ENCODE assay signal across 22 mouse cellular contexts in the genomic region with DNA sequence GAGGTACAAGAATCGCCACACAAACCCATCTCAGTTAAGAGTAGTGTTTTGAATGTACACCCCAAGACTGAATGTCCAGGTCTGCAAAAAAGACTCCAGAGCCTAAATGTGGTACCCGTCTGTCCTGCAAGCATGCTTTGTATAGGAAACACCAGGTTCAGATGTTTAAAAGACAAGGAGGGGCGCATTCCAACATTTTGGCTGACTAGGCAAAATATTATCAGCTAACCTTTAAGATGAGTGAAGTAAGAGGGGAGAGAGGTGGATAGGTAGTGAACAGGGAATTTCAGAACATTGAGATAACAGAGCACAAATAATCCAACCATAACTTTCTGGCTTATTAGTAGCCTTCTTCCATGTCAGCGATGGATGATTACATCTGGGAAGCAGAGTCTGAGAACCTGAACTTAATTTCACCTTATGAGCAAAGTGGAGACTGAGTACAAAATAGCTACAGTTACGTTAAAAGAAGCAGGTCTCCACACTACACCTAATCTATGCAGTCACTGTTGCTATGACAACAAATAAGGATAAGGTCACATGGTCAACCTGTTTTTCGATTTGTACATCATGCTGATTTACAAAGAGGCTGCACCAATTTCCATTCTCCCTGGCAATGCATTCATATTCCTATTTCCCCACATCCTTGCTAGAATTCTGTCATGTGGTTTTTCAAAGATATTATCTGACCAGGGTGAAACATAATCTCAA. TPM values are rescaled to one million over a fixed set of nuclear protein-coding genes. Genes with fewer than 3 reads are reported as not detected.
DNase-seq lines count a peak whose midpoint lies in the region; ATAC-seq and TF ChIP-seq lines count a peak whose summit lies in the region.
"Had no signal": no experiment of that assay in that cellular context is flagged by ENCODE, and none has a peak within 500 bp of the region (broad histone marks: within the 10 kb centered on the region; RNA-seq: fewer than 3 reads in every experiment).

No protein-coding gene starts in this region.

- no peak overlapping the region for H3K4me3 ChIP-seq in hindbrain, embryonic 16.5 days (ENCODE audit: low read length)
- no peak overlapping the region for H3K4me3 ChIP-seq in hindbrain, embryonic 14.5 days (replicated peaks; ENCODE audit: low read length)
- no peak overlapping the region for H3K4me3 ChIP-seq in midbrain, postnatal 0 days (ENCODE audit: low read depth, low read length)
- no peak overlapping the region for H3K4me3 ChIP-seq in midbrain, embryonic 15.5 days
- H3K4me3 ChIP-seq: embryonic facial prominence, embryonic 12.5 days; forebrain, embryonic 15.5 days; heart, embryonic 10.5 days; hindbrain, embryonic 13.5 days had no signal

- H3K9me3 ChIP-seq in hindbrain, embryonic 16.5 days (ENCODE audit: control insufficient read depth, low read length) = no peaks in the 10 kb centered on the region
- no peaks in the 10 kb centered on the region for H3K9me3 ChIP-seq in hindbrain, embryonic 14.5 days (ENCODE audit: control insufficient read depth, low read length)
- no peaks in the 10 kb centered on the region for H3K9me3 ChIP-seq in midbrain, postnatal 0 days (ENCODE audit: low read length)
- H3K9me3 ChIP-seq in midbrain, embryonic 15.5 days = no peaks in the 10 kb centered on the region
- H3K9me3 ChIP-seq: embryonic facial prominence, embryonic 12.5 days; forebrain, embryonic 15.5 days; heart, embryonic 10.5 days; hindbrain, embryonic 13.5 days had no signal

- intact Hi-C loops in left cerebral cortex, postnatal 10 days (cut with DNase I) = no loop called here

- no peaks in the 10 kb centered on the region for H3K36me3 ChIP-seq in hindbrain, embryonic 16.5 days (ENCODE audit: control insufficient read depth, insufficient read depth, low read length)
- H3K36me3 ChIP-seq in hindbrain, embryonic 14.5 days (replicated peaks; ENCODE audit: control insufficient read depth, insufficient read depth) = no peaks in the 10 kb centered on the region
- no peaks in the 10 kb centered on the region for H3K36me3 ChIP-seq in midbrain, postnatal 0 days (ENCODE audit: insufficient read depth, low read length)
- H3K36me3 ChIP-seq in midbrain, embryonic 15.5 days (replicated peaks) = no peaks in the 10 kb centered on the region
- H3K36me3 ChIP-seq: embryonic facial prominence, embryonic 12.5 days; forebrain, embryonic 15.5 days; heart, embryonic 10.5 days; hindbrain, embryonic 13.5 days had no signal

- H3K4me2 ChIP-seq in hindbrain, embryonic 16.5 days (ENCODE audit: low read length) = no peak overlapping the region
- H3K4me2 ChIP-seq in hindbrain, embryonic 14.5 days (replicated peaks) = no peak overlapping the region
- no peak overlapping the region for H3K4me2 ChIP-seq in midbrain, postnatal 0 days (ENCODE audit: low read depth, low read length, poor library complexity, severe bottlenecking)
- H3K4me2 ChIP-seq in midbrain, embryonic 15.5 days = no peak overlapping the region
- H3K4me2 ChIP-seq: embryonic facial prominence, embryonic 12.5 days; forebrain, embryonic 15.5 days; hindbrain, embryonic 13.5 days had no signal

- DNase-seq in hindbrain, embryonic 14.5 days (ENCODE audit: low spot score) = no peak
- DNase-seq in midbrain, postnatal 0 days (ENCODE audit: low spot score) = peak; percentile 21
- peak; percentile 51 for DNase-seq in brain, embryonic 14.5 days (ENCODE audit: low read depth)
- DNase-seq in left cerebral cortex, postnatal 10 days (ENCODE audit: extremely low spot score in 1 of 2, low spot score in 2 of 2) = no peak
- no peak for DNase-seq in spleen, postnatal 36 days (ENCODE audit: low spot score in 2 of 2)
- DNase-seq: adrenal gland, postnatal 14 days; cerebellum, adult 8-10 months; cerebellum, postnatal 14 days; embryo, embryonic 11 days; gastrocnemius, postnatal 10 days; heart, adult 18-20 months; heart, postnatal 10 days; heart, postnatal 4 days; kidney, adult 11 months had no signal

- no peaks in the 10 kb centered on the region; the same call in 1 of the 2 replicates for H3K27me3 ChIP-seq in hindbrain, embryonic 16.5 days (replicated peaks; ENCODE audit: control insufficient read depth, insufficient read depth, low read length)
- no peaks in the 10 kb centered on the region for H3K27me3 ChIP-seq in hindbrain, embryonic 14.5 days (ENCODE audit: control insufficient read depth, insufficient read depth, low read length)
- H3K27me3 ChIP-seq in midbrain, postnatal 0 days (ENCODE audit: insufficient read depth, low read length) = no peaks in the 10 kb centered on the region
- no peaks in the 10 kb centered on the region for H3K27me3 ChIP-seq in midbrain, embryonic 15.5 days (replicated peaks)
- H3K27me3 ChIP-seq: embryonic facial prominence, embryonic 12.5 days; forebrain, embryonic 15.5 days had no signal

- no peak overlapping the region for H3K9ac ChIP-seq in hindbrain, embryonic 16.5 days (ENCODE audit: low read depth, low read length)
- H3K9ac ChIP-seq in hindbrain, embryonic 14.5 days = no peak overlapping the region
- no peak overlapping the region for H3K9ac ChIP-seq in midbrain, postnatal 0 days (replicated peaks; ENCODE audit: low read length, poor library complexity, severe bottlenecking)
- no peak overlapping the region for H3K9ac ChIP-seq in midbrain, embryonic 15.5 days
- H3K9ac ChIP-seq: embryonic facial prominence, embryonic 12.5 days; forebrain, embryonic 15.5 days; hindbrain, embryonic 13.5 days had no signal

- no peak for TF ChIP-seq CTCF in midbrain, postnatal 0 days (IDR thresholded peaks at IDR 0.05)
- TF ChIP-seq CTCF in brain, embryonic 14.5 days (IDR thresholded peaks at IDR 0.05; ENCODE audit: borderline replicate concordance, extremely low read depth, insufficient read depth, insufficient read length) = no peak

- H3K27ac ChIP-seq in hindbrain, embryonic 16.5 days (ENCODE audit: low read depth, low read length) = no peak overlapping the region
- no peak overlapping the region for H3K27ac ChIP-seq in hindbrain, embryonic 14.5 days
- no peak overlapping the region for H3K27ac ChIP-seq in midbrain, postnatal 0 days (ENCODE audit: low read depth, low read length)
- no peak overlapping the region for H3K27ac ChIP-seq in midbrain, embryonic 15.5 days
- H3K27ac ChIP-seq: embryonic facial prominence, embryonic 12.5 days; forebrain, embryonic 15.5 days; heart, embryonic 10.5 days; hindbrain, embryonic 13.5 days had no signal

- no peaks in the 10 kb centered on the region for H3K4me1 ChIP-seq in hindbrain, embryonic 16.5 days (ENCODE audit: control insufficient read depth, insufficient read depth, low read depth, low read length)
- H3K4me1 ChIP-seq in hindbrain, embryonic 14.5 days (replicated peaks; ENCODE audit: control insufficient read depth, insufficient read depth, low read length) = no peaks in the 10 kb centered on the region
- H3K4me1 ChIP-seq in midbrain, postnatal 0 days (ENCODE audit: insufficient read depth, low read length) = no peaks in the 10 kb centered on the region
- H3K4me1 ChIP-seq in midbrain, embryonic 15.5 days = no peaks in the 10 kb centered on the region
- H3K4me1 ChIP-seq: forebrain, embryonic 15.5 days; heart, embryonic 10.5 days; hindbrain, embryonic 13.5 days had no signal

- 0 out of 2 replicates have a peak, but pooled peaks have one; percentile 17 for ATAC-seq in hindbrain, embryonic 16.5 days
- no peak for ATAC-seq in hindbrain, embryonic 14.5 days (ENCODE audit: low FRiP score)
- no peak for ATAC-seq in midbrain, postnatal 0 days (ENCODE audit: low FRiP score)
- ATAC-seq in midbrain, embryonic 15.5 days (replicated peaks) = no peak
- ATAC-seq: activated CD4-positive, CD25-positive, alpha-beta regulatory T cell, adult 4 months; forebrain, embryonic 15.5 days; Patski had no signal

- WGBS in hindbrain, embryonic 16.5 days = 68% methylated on average over 6 of the region's 6 CpGs
- WGBS in hindbrain, embryonic 14.5 days = 71% methylated on average over 6 of the region's 6 CpGs
- WGBS in midbrain, postnatal 0 days = 63% methylated on average over 6 of the region's 6 CpGs
- WGBS in midbrain, embryonic 15.5 days = 62% methylated on average over 6 of the region's 6 CpGs

- TF ChIP-seq POLR2A in brain, embryonic 14.5 days (IDR thresholded peaks at IDR 0.05; ENCODE audit: borderline replicate concordance, extremely low read depth, insufficient read depth, insufficient read length, poor library complexity, severe bottlenecking) = no peak

RNA-seq across cellular contexts. Expression of gene Sucla2, which starts 8.8 kb away (rescaled TPM):
- polyA plus RNA-seq in hindbrain, embryonic 16.5 days (2015; fragmentation: Nextera tagmentation; extraction: Ambion mirVana) = 131 and 145 TPM in 2 replicates
- polyA plus RNA-seq in hindbrain, embryonic 14.5 days (2014; fragmentation: Nextera tagmentation; extraction: Ambion mirVana) = 139 and 145 TPM in 2 replicates
- 70.5 and 96.7 TPM in 2 replicates for total RNA-seq in midbrain, postnatal 0 days (2014; rRNA removed)
- polyA plus RNA-seq in midbrain, postnatal 0 days (2015; fragmentation: Nextera tagmentation; extraction: Ambion mirVana) = 149 and 150 TPM in 2 replicates
- polyA plus RNA-seq in midbrain, embryonic 15.5 days (2015; fragmentation: Nextera tagmentation; extraction: Ambion mirVana) = 109 and 111 TPM in 2 replicates
- polyA plus RNA-seq in brain, embryonic 14.5 days (2012; rRNA removed) = 46.0 and 52.8 TPM in 2 replicates
- total RNA-seq in left cerebral cortex, postnatal 10 days (2021) = 100 to 1,000 TPM; 141 to 150 TPM

RNA-seq across cellular contexts. Expression of gene Nudt15, which starts 14.1 kb away (rescaled TPM):
- 8.5 and 9.7 TPM in 2 replicates for polyA plus RNA-seq in hindbrain, embryonic 16.5 days (2015; fragmentation: Nextera tagmentation; extraction: Ambion mirVana)
- 10.3 and 11.2 TPM in 2 replicates for polyA plus RNA-seq in hindbrain, embryonic 14.5 days (2014; fragmentation: Nextera tagmentation; extraction: Ambion mirVana)
- 6.7 and 8.9 TPM in 2 replicates for total RNA-seq in midbrain, postnatal 0 days (2014; rRNA removed)
- 9.4 and 10.9 TPM in 2 replicates for polyA plus RNA-seq in midbrain, postnatal 0 days (2015; fragmentation: Nextera tagmentation; extraction: Ambion mirVana)
- 7.1 and 8.2 TPM in 2 replicates for polyA plus RNA-seq in midbrain, embryonic 15.5 days (2015; fragmentation: Nextera tagmentation; extraction: Ambion mirVana)
- 3.6 and 4.8 TPM in 2 replicates for polyA plus RNA-seq in brain, embryonic 14.5 days (2012; rRNA removed)
- total RNA-seq in left cerebral cortex, postnatal 10 days (2021) = 1 to 10 TPM; 6.9 to 7.9 TPM

RNA-seq across cellular contexts. Expression of gene Med4, which starts 24.1 kb away (rescaled TPM):
- 77.8 and 78.9 TPM in 2 replicates for polyA plus RNA-seq in hindbrain, embryonic 16.5 days (2015; fragmentation: Nextera tagmentation; extraction: Ambion mirVana)
- polyA plus RNA-seq in hindbrain, embryonic 14.5 days (2014; fragmentation: Nextera tagmentation; extraction: Ambion mirVana) = 63.9 and 67.8 TPM in 2 replicates
- 25.2 and 25.6 TPM in 2 replicates for total RNA-seq in midbrain, postnatal 0 days (2014; rRNA removed)
- 80.6 and 81.7 TPM in 2 replicates for polyA plus RNA-seq in midbrain, postnatal 0 days (2015; fragmentation: Nextera tagmentation; extraction: Ambion mirVana)
- polyA plus RNA-seq in midbrain, embryonic 15.5 days (2015; fragmentation: Nextera tagmentation; extraction: Ambion mirVana) = 82.8 and 91.5 TPM in 2 replicates
- polyA plus RNA-seq in brain, embryonic 14.5 days (2012; rRNA removed) = 47.9 and 52.2 TPM in 2 replicates
- 10 to 100 TPM; 31.6 to 31.9 TPM for total RNA-seq in left cerebral cortex, postnatal 10 days (2021)

Comparison
In these comparisons a context has a peak if more than half of its experiments do, and no peak if none do; other contexts are left out.
1. DNase-seq: peak in midbrain, postnatal 0 days (single experiment) and brain, embryonic 14.5 days (single experiment); none in hindbrain, embryonic 14.5 days (single experiment), left cerebral cortex, postnatal 10 days (0 of 2) and spleen, postnatal 36 days (0 of 2).